Mouse (Mus musculus) layer of hippocampus, postnatal 14 days (tissue): ENCODE data around the gene Cdkl1. TPM values are rescaled to one million over a fixed set of nuclear protein-coding genes. Genes with fewer than 3 reads are reported as not detected.

ENCODE experiments used
- DNase-seq, 2 experiments: peaks; one replicate each; pipeline ENCODE4 v3.0.0; 2021 to 2022; ENCODE audit warnings: low spot score in 2 of 2, mixed read lengths in 1 of 2
- total RNA-seq, 2 experiments: library from RNA; stranded (reverse); gene quantifications; 2 replicates each; pipeline ENCODE4 v1.2.3; 2021

Cdkl1 gene
- total RNA-seq, 2 experiments from 2014 or later, result 21.9 to 24.4 TPM

DNA sequence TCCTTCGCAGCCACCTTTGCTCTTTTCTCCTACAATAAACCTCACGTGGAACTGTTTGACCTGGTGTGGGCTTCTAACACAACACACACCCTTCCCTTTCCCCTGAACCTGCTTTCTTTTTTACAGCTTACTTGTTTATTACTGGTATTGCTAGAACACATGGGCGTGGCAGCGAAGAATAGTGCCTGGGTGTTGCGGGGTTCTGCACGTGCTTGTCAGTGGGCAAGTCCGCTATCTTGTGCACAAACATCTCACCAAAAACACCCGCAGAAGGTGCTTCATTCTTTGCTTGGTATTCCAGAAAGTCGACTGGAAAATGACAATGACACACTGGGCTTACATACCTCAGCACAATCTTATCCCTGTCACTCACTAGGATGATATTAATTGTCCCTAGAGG is 5.6 kb downstream of the Cdkl1 start:
- DNase-seq, result no peak

GRCm38 (mm10) chr12:69783247-69784025 is 7.6 kb downstream of the Cdkl1 start:
- DNase-seq, result no peak

DNA sequence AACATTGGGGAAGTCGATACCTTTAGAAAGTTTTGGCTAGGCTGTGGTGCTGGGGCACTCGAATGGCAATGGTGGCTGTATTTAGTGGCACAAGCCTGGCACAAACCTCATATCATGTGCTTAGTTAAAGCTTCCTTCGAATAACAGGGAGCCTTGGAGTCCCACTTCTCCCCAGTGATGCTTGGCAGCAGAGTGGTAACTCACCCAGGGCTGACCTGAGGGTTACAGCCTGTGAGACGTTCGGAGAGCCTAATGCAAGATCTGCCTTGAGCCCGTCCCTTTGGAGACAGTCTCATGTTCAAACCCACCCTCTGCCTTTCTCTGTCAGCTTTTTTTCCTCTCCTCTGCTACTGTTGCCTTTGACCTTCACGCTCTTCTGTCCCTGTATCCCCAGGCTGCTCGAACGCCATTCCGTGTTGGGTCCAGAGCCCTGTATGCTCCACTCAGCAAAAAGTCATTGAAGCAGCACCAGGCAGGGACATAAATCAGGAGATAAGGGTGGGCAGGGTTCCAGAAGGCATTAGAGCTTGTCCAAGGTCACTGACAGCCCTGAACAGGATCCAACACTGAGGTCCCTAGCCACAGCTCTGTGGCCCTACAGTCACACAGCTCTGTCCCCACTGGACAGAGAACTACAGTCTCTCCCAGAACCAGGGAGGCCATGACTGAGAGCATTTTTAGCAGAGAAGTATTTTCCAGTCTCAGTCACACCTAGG is 9.0 kb downstream of the Cdkl1 start:
- no peak for DNase-seq

- no peak for DNase-seq
Measured at GRCm38 (mm10) chr12:69781480-69781879, 9.6 kb downstream of the Cdkl1 start.

DNA sequence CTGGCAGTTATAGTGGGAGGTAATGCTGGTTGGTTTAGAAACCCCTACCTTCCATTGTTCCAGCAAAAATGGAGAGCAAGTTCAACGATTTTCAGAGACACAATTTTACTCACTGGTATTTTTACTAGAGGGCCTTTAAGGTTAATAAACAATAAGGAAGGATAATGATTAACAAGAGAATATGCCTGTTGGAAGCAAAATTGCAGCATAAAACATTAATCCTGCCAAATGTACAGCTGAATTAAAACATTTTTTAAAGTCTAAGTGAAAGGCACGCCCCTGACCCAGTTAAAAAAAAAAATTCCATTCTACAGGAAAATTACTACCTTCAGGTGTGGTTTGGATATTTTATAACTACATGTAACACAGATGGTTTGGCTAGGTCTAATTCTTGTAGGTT is 13.1 kb downstream of the Cdkl1 start:
- DNase-seq, result no peak

DNA sequence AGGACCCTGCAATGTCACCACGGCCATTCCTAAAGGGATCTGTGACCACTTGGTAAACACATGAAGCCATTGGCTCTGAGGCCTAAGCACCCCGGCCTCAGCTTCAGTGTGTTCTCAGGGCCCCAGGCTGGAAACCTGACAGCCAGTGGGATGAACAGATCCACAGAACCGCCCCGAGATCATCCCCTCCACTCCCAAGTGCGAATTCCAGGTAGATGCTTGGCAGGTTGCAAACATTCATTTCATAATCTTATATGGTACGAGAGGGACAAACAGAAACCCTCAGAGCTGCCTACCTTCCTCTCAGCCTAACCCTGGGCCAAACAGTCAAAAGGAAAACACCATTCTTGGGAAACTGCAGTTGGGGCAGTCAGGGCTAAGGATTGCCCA is 13.7 kb downstream of the Cdkl1 start:
- no peak for DNase-seq

- no peak for DNase-seq
Measured at GRCm38 (mm10) chr12:69776607-69777340, 14.3 kb downstream of the Cdkl1 start.

GRCm38 (mm10) chr12:69768841-69769240 is 22.2 kb downstream of the Cdkl1 start:
- DNase-seq, result no peak

GRCm38 (mm10) chr12:69767476-69768258 is 23.4 kb downstream of the Cdkl1 start:
- no peak for DNase-seq

- no peak for DNase-seq
Measured at GRCm38 (mm10) chr12:69766185-69766904, 24.7 kb downstream of the Cdkl1 start.

- no peak for DNase-seq
Measured at GRCm38 (mm10) chr12:69765543-69765942, 25.5 kb downstream of the Cdkl1 start.

DNA sequence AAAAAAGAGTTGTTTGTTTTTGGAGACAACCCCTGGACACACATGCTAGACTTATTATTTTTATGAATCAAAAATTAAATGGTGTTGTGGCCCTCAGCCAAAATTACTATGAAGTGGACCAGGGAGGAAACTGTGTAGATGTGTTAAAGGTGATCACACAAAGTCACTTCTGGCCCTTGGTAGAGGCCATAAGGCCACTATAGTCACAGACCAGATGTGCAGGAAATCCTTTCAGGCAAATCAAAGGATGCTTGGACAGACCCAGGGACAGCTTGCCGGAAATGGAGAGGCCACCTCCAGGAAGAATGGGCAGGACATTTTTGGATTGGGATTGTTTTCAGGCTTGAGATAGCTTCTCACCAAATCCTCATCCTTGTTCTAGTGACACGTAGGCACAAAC is 29.5 kb downstream of the Cdkl1 start:
- DNase-seq, result no peak

- no peak for DNase-seq
Measured at GRCm38 (mm10) chr12:69760743-69761406, 30.2 kb downstream of the Cdkl1 start.

GRCm38 (mm10) chr12:69760014-69760413 is 31.1 kb downstream of the Cdkl1 start:
- no peak for DNase-seq

GRCm38 (mm10) chr12:69759267-69759885 is 31.7 kb downstream of the Cdkl1 start:
- DNase-seq, result no peak

GRCm38 (mm10) chr12:69758221-69759185 is 32.6 kb downstream of the Cdkl1 start:
- DNase-seq, result no peak

DNA sequence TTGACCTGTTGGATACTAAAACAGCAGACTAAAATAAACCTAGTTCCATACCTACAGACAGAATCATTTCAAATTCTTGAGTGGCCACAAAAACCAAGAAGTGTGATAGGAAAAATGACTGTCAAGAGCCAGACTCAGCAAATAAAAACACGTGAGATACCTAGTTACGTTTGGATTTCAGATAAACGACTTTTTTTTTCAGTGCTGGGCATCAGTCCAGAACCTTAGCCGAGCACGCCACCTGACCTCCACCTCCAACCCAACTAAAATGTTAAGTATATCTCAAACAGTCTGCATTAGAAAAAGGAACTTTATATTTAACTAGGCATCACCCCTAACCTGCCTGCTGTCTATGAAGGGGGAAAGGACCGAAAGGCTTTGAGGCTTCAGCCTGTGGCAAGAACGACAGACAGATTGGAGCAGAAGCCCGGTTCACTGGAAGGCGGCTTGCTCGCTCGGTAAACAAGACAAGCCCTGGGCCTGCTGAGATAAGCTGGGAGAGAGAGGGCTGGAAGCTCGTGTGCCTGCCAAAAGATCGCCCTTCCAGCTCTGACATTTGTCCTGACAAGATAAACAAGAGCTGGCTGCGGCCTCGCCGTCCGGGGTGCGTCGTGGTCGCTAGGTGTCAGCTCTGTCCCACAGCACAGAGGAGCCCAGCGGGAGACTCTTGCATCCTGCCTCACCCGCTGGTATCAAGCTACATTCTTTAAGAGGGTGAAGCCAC is 33.5 kb downstream of the Cdkl1 start:
- DNase-seq, result peak; percentile 55 to 62

GRCm38 (mm10) chr12:69756015-69756414 is 35.1 kb downstream of the Cdkl1 start:
- no peak for DNase-seq
